Mouse (Mus musculus) forebrain, embryonic 15.5 days (tissue): Measurements from ENCODE around the gene Gm49384. TPM values are rescaled to one million over a fixed set of nuclear protein-coding genes. Genes with fewer than 3 reads are reported as not detected.
"Not testable (repeated sequence)": the region's sequence is repeated elsewhere in the genome, so short reads cannot be mapped to it uniquely, and the experiment has no call there.

Experiments used
- ATAC-seq: fragments of 200-750 bp; cut with Nextera tagmentation; replicated peaks from 2 replicates; pipeline ENCODE4 v1.8.0; 2017; ENCODE audit warnings: mild to moderate bottlenecking, moderate TSS enrichment, moderate library complexity
- H3K27ac ChIP-seq: fragments of 300-500 bp; sonication (generic); replicated peaks from 2 replicates; pipeline ENCODE4 v1.5.1; 2015; ENCODE audit warnings: mild to moderate bottlenecking, inconsistent platforms
- H3K27me3 ChIP-seq: fragments of 300-500 bp; sonication (generic); 2 replicates; pipeline ENCODE4 v1.6.1; 2015; ENCODE audit warnings: inconsistent platforms
- H3K36me3 ChIP-seq: fragments of 300-500 bp; sonication (generic); 2 replicates; pipeline ENCODE4 v1.6.1; 2015; ENCODE audit warnings: mild to moderate bottlenecking, inconsistent platforms
- H3K4me1 ChIP-seq: fragments of 300-500 bp; sonication (generic); 2 replicates; pipeline ENCODE4 v1.6.1; 2015; ENCODE audit warnings: inconsistent platforms
- H3K4me2 ChIP-seq: fragments of 300-500 bp; sonication (generic); replicated peaks from 2 replicates; pipeline ENCODE4 v1.6.1; 2015; ENCODE audit warnings: mild to moderate bottlenecking, inconsistent platforms
- H3K4me3 ChIP-seq: fragments of 300-500 bp; sonication (generic); 2 replicates; pipeline ENCODE4 v1.5.1; 2015; ENCODE audit warnings: mild to moderate bottlenecking, inconsistent platforms
- H3K9ac ChIP-seq: fragments of 300-500 bp; sonication (generic); replicated peaks from 2 replicates; pipeline ENCODE4 v1.6.1; 2015; ENCODE audit warnings: mild to moderate bottlenecking, inconsistent platforms
- H3K9me3 ChIP-seq: fragments of 300-500 bp; sonication (generic); 2 replicates; pipeline ENCODE4 v1.6.1; 2016; ENCODE audit warnings: inconsistent platforms
- WGBS: fragments of 180-500 bp; shearing (Covaris S2); methylation state at CpG from one replicate; pipeline ENCODE4 v1.1.7; 2015; ENCODE audit warnings: mixed read lengths; 5-methylcytosine and 5-hydroxymethylcytosine counted together
- polyA plus RNA-seq: library from polyadenylated mRNA; unstranded; fragments of >200 nt; fragmentation: Nextera tagmentation; extraction: Ambion mirVana; gene quantifications from 2 replicates; pipeline ENCODE4 v1.2.1, GENCODE M21; 2015

Gm49384 gene
- polyA plus RNA-seq, 1 experiment from 2014 or later = 18.1 TPM

DNA sequence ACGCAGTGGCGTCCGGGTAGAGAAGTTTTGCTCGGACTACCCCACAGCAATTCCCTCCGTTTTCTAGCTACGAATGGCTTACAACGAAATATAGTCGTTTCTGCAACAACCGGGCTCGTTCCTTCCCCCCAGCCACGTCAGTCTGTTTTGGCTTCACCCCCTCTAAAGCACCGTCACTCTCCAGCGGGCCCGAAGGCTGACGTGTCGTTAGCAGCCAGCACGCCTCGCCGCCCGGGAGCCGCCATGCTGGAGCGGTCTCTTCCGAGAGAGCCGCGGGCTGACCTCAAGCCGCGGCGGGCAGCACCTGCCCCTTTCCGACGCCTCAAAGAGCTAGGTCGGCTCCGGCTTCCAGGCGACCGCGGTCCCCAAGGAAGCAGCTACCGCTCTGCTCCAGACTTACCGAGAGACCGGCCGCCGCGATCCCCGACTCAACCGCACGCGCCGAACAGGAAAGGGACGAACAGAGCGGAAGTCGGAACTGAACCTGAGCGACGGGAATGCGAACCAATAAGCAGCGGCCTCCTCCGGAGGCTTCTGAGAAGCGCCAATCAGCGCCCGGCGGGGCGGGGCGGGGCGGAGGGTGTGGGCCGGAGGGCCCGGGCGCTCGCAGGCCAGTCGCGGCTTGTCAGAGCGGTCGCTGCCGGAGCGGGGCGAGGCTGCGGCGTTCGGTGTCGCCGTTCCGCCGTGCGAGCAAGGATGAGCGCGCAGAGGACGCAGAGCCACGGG is 20.3 kb downstream of the Gm49384 start, which contains the start of the genes Rpl36al and Mgat2:
Gene Rpl36al (minus strand): TSS at position 501 of the 726 bp plus-strand sequence.
Gene Mgat2 (plus strand): TSS at position 575 of the 726 bp plus-strand sequence.
- peak; percentile 100 for ATAC-seq

DNA sequence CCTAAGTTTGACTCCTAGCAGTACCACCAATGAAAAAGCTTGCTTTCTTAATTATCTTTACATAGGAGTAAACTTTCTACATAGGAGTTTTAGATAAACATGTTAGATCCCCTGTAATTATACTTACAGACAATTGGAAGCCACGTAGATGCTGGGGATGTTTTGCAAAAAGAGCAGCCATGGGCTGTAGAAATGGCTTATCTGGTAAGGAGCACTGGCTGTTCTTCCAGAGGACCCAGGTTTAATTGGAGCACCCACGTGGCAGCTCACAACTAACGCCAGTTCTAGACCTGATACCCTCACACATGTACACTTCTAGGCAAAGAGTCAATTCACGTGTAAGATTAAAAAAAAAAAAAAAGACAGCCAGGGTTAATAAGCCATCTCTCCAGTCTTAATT is 22.3 kb downstream of the Gm49384 start:
- peaks cover 22% of the 10 kb centered on the region for H3K4me1 ChIP-seq
- 89% methylated on average over 4 of the region's 4 CpGs for WGBS
- no peak overlapping the region for H3K27ac ChIP-seq
- H3K9ac ChIP-seq = no peak overlapping the region
- no peak for ATAC-seq
- H3K27me3 ChIP-seq = no peaks in the 10 kb centered on the region
- H3K36me3 ChIP-seq = peaks cover 3% of the 10 kb centered on the region; the same call in 1 of the 2 replicates
- no peak overlapping the region for H3K4me3 ChIP-seq
- no peaks in the 10 kb centered on the region for H3K9me3 ChIP-seq
- H3K4me2 ChIP-seq = no peak overlapping the region

More for the DNA sequence above, 20.3 kb downstream of the Gm49384 start, which contains the start of the genes Rpl36al and Mgat2:
- under 1% methylated on average over 84 of the region's 84 CpGs for WGBS
- Histone ChIP-seq H3K9me3 (no peaks in the 10 kb centered on the region), H3K9ac (peak within 1 kb of the TSS; percentile 62), H3K4me1 (peaks cover 29% of the 10 kb centered on the region), H3K4me3 (peak within 1 kb of the TSS; percentile 54), H3K27me3 (no peaks in the 10 kb centered on the region), H3K4me2 (peak within 1 kb of the TSS; percentile 91), H3K27ac (peak within 1 kb of the TSS; percentile 92), H3K36me3 (peaks cover 9% of the 10 kb centered on the region)

DNA sequence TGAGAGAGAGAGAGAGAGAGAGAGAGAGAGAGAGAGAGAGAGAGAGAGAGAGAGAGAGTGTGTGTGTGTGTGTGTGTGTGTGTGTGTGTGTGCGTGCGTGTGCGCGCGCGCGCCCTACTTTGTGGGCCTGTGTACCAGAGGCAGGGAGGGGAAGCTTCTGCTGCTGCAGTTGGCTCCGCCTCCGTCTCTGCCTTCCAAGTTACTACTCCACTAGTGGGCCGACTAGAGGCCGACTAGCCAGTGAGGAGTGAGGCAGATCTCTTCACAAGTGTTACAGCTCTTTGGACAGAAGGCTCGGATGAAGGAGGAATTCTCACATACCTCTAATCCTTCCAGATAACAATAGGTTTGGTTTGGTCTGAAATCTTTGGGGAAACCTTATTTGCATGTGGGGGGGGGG is 24.7 kb downstream of the Gm49384 start:
- H3K4me2 ChIP-seq = no peak overlapping the region
- no peak overlapping the region for H3K9ac ChIP-seq
- H3K4me3 ChIP-seq = no peak overlapping the region
- H3K27me3 ChIP-seq = no peaks in the 10 kb centered on the region
- H3K36me3 ChIP-seq = peaks cover 3% of the 10 kb centered on the region; the same call in 1 of the 2 replicates
- H3K9me3 ChIP-seq = no peaks in the 10 kb centered on the region
- WGBS = 73% methylated on average over 12 of the region's 12 CpGs
- ATAC-seq = no peak
- H3K27ac ChIP-seq = no peak overlapping the region
- peaks cover 9% of the 10 kb centered on the region for H3K4me1 ChIP-seq

DNA sequence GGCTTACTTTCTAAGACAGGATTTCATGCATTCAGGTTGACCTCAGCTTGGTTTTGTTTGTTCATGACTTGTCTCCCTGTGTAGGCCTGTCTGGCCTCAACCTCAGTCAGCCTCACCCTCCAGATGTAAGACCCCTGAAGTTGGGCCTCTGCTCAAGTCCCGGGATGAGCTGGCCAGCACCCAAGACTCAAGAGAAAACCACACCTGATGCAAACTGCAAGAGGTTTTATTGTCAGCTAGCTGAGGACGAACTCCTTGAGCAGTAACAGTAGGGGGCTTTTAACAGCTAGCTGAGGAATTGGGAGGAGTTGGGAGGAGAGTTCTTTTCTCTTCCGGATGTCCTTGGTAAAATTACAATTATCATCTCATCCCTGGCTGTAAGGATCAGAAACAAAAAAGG is 26.5 kb downstream of the Gm49384 start:
- Histone ChIP-seq H3K9me3 (no peaks in the 10 kb centered on the region), H3K9ac (no peak overlapping the region), H3K27me3 (no peaks in the 10 kb centered on the region), H3K4me1 (0 out of 2 replicates have a peak, but pooled peaks cover 3% of the 10 kb centered on the region), H3K36me3 (peaks cover 3% of the 10 kb centered on the region; the same call in 1 of the 2 replicates), H3K4me3 (no peak overlapping the region), H3K4me2 (no peak overlapping the region), H3K27ac (no peak overlapping the region)
- 77% methylated on average over 3 of the region's 3 CpGs for WGBS
- ATAC-seq = no peak

DNA sequence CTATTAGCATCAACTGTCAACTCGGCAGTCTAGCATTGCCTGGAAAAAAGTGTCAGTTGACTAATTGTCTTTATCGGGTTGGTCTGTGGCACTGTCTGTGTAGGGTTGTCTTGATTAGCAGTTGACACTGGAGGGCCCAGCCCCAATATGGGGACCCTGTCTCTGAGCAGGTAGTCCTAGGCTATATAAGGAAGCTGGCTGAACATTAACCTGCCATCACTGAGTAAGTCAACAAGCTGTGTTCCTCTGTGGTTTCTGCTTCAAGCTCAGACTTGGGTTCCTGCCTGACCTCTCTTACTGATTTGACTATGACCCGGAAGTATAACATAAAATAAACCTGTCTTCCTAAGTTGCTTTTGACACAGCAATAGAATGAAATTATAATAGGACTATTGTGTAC is 28.1 kb downstream of the Gm49384 start:
- no peak overlapping the region for H3K4me3 ChIP-seq
- 93% methylated on average over 3 of the region's 3 CpGs for WGBS
- H3K9me3 ChIP-seq = no peaks in the 10 kb centered on the region
- no peaks in the 10 kb centered on the region for H3K27me3 ChIP-seq
- no peak overlapping the region for H3K9ac ChIP-seq
- H3K4me2 ChIP-seq = no peak overlapping the region
- no peaks in the 10 kb centered on the region for H3K4me1 ChIP-seq
- H3K27ac ChIP-seq = no peak overlapping the region
- no peaks in the 10 kb centered on the region for H3K36me3 ChIP-seq
- ATAC-seq = no peak

DNA sequence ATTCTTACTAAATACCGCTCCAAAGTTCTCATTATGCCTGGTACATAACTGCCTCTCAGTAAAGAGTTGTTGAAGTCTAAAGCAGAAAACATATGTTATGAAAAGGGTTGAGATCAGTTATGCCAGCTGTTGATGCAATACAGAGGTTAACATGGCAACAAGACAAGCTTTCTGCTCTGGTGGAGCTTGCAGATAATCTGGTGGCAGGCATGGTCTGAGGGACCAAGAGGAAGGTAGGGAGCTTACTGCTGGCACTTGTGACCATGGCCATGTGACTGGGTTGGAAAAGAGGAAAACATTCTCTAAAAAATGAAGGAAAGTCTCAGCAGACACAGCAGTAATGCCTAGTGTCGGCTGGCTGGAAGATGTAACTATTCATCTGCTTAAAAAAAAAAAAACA is 32.8 kb downstream of the Gm49384 start:
- ATAC-seq = no peak

DNA sequence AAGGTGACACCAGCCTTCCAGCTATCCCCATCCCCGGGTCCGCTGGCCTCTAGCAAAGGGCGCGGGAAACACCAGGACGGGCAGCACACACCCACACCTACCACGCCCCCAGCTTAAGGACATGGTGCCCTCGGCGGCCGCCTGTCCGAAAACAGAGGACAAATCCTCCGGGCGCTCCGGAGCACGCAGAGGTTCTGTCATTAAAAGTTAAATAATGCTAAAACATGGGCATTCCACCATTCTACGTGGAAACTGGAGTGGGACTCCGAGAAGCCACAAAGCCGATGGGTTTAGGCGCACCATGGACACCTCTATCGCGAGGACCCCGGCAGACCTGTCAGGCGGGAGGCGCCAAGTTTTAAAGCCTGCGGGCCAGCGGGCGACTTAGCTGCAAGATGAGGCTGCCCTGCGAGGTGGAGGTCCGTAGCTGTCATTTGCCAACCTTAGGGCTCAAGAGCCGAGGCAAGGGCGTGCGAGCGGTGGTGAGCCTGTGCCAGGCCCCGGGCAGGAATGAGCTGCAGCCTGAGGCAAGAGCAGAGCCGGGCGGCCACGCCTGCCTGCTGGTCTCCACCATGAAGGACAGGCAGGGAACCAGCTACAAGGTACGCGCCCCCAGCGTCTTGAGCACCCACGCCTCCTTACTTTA is 35.5 kb downstream of the Gm49384 start, which contains the start of gene Lrr1:
Gene Lrr1 (plus strand): TSS at position 354 of the 646 bp plus-strand sequence.
- peak; percentile 95 for ATAC-seq

More for the DNA sequence above, 32.8 kb downstream of the Gm49384 start:
- Histone ChIP-seq H3K27ac (no peak overlapping the region), H3K27me3 (no peaks in the 10 kb centered on the region), H3K4me3 (no peak overlapping the region), H3K4me2 (no peak overlapping the region), H3K9me3 (no peaks in the 10 kb centered on the region), H3K36me3 (no peaks in the 10 kb centered on the region), H3K4me1 (peaks cover 18% of the 10 kb centered on the region), H3K9ac (no peak overlapping the region)
- WGBS = 96% methylated on average over 2 of the region's 2 CpGs

DNA sequence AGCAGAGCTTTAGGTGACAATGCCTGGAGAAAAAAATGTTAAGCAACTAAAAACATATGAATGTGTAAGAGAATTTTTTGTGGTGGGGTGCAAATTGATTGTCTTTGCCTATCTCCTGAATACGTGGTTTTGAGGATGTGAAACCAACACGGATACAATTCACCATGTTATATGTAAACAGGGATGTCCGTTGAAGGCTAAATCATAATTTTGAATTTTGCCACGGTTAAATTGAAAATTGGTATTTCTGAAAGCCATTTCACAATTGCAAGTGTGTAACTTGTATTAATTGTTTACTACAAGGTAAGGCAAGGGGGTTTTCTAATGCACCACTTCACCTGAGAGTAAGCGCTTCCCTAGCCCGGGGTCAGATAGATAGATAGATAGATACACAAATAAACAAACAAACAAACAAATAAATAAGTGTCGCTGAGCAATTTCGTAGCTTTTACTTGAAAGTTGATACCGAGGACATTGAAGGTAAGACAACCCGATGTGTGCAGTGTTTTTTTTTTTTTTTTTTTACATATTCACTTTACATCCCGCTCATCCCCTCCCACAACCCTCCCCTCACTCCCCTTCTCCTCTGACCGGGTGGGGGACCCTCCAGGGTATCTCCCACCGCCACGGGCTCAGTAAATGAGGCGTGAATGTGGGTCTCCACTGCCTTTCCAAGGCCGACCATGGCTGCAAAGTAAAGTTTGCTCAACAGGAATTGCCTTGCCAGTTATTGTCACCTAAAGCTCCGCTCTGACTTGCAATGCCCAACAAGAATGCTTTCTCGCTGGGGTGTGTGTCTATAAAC is 36.2 kb downstream of the Gm49384 start:
- H3K4me1 ChIP-seq = peaks cover 18% of the 10 kb centered on the region
- peak overlapping the region; percentile 80 for H3K27ac ChIP-seq
- H3K36me3 ChIP-seq = no peaks in the 10 kb centered on the region
- peak overlapping the region; percentile 89 for H3K4me3 ChIP-seq
- no peaks in the 10 kb centered on the region for H3K9me3 ChIP-seq
- no peaks in the 10 kb centered on the region for H3K27me3 ChIP-seq
- H3K9ac ChIP-seq = peak overlapping the region; percentile 76
- 9% methylated on average over 18 of the region's 18 CpGs for WGBS
- H3K4me2 ChIP-seq = peak overlapping the region; percentile 90
- ATAC-seq = peak; percentile 57

More for the DNA sequence above, 35.5 kb downstream of the Gm49384 start, which contains the start of gene Lrr1:
- Histone ChIP-seq H3K27ac (peak within 1 kb of the TSS; percentile 80), H3K9me3 (no peaks in the 10 kb centered on the region), H3K4me1 (peaks cover 18% of the 10 kb centered on the region), H3K4me2 (peak within 1 kb of the TSS; percentile 90), H3K36me3 (no peaks in the 10 kb centered on the region), H3K27me3 (no peaks in the 10 kb centered on the region), H3K9ac (peak within 1 kb of the TSS; percentile 76), H3K4me3 (peak within 1 kb of the TSS; percentile 89)
- WGBS = under 1% methylated on average over 40 of the region's 40 CpGs

DNA sequence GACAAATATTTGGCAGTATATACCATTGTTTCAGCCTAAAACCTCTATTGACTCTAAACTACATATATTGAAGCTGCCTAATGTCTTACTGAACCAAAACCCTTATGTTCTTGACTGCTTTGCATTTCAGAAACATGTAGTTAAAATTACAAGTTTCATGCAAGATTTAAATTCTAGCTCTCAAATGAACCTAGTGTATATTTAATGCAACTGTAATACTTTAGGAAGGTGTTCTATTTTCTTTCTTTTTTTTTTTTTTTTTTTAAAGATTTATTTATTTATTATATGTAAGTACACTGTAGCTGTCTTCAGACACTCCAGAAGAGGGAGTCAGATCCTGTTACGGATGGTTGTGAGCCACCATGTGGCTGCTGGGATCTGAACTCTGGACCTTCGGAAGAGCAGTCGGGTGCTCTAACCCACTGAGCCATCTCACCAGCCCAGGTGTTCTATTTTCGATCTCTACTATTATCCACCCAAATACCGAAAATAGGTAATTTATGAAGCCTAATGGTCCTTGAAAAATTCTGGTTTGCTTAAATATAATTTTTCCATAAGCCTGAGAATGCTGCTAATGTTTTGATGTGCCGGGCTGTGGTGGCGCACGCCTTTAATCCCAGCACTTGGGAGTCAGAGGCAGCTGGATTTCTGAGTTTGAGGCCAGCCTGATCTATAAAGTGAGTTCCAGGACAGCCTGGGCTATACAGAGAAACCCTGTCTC is 37.0 kb downstream of the Gm49384 start:
- H3K9ac ChIP-seq, H3K36me3 ChIP-seq, H3K27me3 ChIP-seq, H3K27ac ChIP-seq, H3K9me3 ChIP-seq, ATAC-seq: not testable (repeated sequence)
- Histone ChIP-seq H3K4me1 (peaks cover 18% of the 10 kb centered on the region), H3K4me3 (peak overlapping the region; percentile 89; the same call in 1 of the 2 replicates), H3K4me2 (peak overlapping the region; percentile 90; the same call in 1 of the 2 replicates)
- WGBS = 64% methylated on average over 8 of the region's 8 CpGs

DNA sequence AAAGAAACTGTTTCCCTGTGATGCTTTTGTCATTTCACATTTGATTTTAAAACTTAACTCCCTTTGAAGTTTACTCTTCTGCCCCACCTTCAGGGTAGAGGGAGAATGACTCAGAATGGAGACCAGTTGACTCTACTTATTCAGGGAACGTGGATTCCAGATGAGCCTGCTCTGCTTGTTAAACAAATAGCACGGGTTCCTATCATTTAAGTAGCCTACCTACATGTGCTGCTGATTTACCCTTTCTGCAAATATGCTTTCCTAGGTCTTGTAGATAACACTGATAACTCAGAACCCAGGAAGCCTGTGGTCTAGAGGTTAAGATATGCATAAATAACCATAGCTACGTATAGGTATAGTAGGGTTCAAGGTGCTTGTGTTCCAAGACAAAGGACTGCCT is 39.2 kb downstream of the Gm49384 start:
- Histone ChIP-seq H3K4me2 (no peak overlapping the region), H3K27ac (no peak overlapping the region), H3K4me1 (peaks cover 14% of the 10 kb centered on the region), H3K36me3 (no peaks in the 10 kb centered on the region), H3K27me3 (no peaks in the 10 kb centered on the region), H3K9me3 (no peaks in the 10 kb centered on the region), H3K9ac (no peak overlapping the region), H3K4me3 (no peak overlapping the region)
- 58% methylated on average over 3 of the region's 3 CpGs for WGBS
- ATAC-seq = no peak

DNA sequence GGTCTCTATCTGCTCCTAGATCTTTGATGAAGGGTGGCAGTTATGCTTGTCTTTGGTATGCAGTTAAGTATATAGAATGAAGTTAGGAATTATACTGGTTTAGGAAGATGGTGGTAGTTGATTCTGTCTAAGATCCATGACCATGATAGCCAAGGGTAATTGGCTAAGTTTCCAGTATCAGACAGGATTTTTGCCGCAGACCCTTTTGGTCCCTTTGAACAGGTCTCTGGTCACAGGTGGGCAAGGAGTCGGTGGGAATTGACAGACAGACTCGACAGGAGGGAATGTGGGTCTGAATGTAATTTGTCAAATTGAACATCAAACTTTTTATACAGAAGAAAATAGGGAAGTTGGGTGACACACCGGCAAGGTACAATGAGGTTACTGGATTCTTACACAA is 40.5 kb downstream of the Gm49384 start:
- not testable (repeated sequence) for H3K36me3 ChIP-seq, H3K27ac ChIP-seq, H3K9me3 ChIP-seq, H3K4me2 ChIP-seq, H3K27me3 ChIP-seq, ATAC-seq, H3K9ac ChIP-seq, H3K4me3 ChIP-seq, H3K4me1 ChIP-seq
- WGBS = 78% methylated on average over 4 of the region's 4 CpGs
